Mouse (Mus musculus): ENCODE measurements around the gene Pttg1. TPM values are rescaled to one million over a fixed set of nuclear protein-coding genes. Genes with fewer than 3 reads are reported as not detected.

Gene Pttg1
- polyA plus RNA-seq, 1 experiment from 2014 or later: 73.3 TPM

MicroRNA genes within 50 kb of the gene (microRNA counts, 519-probe panel; counts per million panel counts)
- microRNA mmu-miR-146a: not detected

Small RNA genes lying within 50 kb of the gene (microRNA-seq; reads per million reads assigned to microRNA genes)
- 44.1 reads per million, percentile 43 among the genes with 10 or more reads in this experiment for gene Mir146

Other genes starting within 250 kb of the Pttg1 start
- 66.7 and 73.5 TPM in 2 replicates for gene Slu7, start 7.5 kb upstream of the Pttg1 start, polyA plus RNA-seq (2016; fragmentation: Nextera tagmentation; extraction: Ambion mirVana)
- 3.7 and 4.5 TPM in 2 replicates for gene C1qtnf2, start 48.0 kb upstream of the Pttg1 start, polyA plus RNA-seq (2016; fragmentation: Nextera tagmentation; extraction: Ambion mirVana)
- gene Ccnjl, start 102.5 kb upstream of the Pttg1 start, polyA plus RNA-seq (2016; fragmentation: Nextera tagmentation; extraction: Ambion mirVana): 32.4 and 32.6 TPM in 2 replicates
- gene 4933415A04Rik, start 160.8 kb upstream of the Pttg1 start, polyA plus RNA-seq (2016; fragmentation: Nextera tagmentation; extraction: Ambion mirVana): 8.4 and 9.3 TPM in 2 replicates
- not detected in 2 replicates for gene Fabp6, start 175.3 kb upstream of the Pttg1 start, polyA plus RNA-seq (2016; fragmentation: Nextera tagmentation; extraction: Ambion mirVana)

Data from midbrain, embryonic 12.5 days (tissue).